Mouse (Mus musculus) CH12.LX (cell line): Measurements from ENCODE around the gene 1700016K19Rik. TPM values are rescaled to one million over a fixed set of nuclear protein-coding genes. Genes with fewer than 3 reads are reported as not detected.

Experiments
- DNase-seq: peaks from one replicate; pipeline ENCODE4 v3.0.0-alpha.2; 2013; ENCODE audit errors: extremely low read depth
- H3K27ac ChIP-seq: 2 replicates; pipeline ENCODE4 v1.5.1; 2012; ENCODE audit warnings: low read depth, mild to moderate bottlenecking, control low read depth, moderate library complexity; ENCODE audit not compliant: insufficient read depth
- H3K27me3 ChIP-seq: replicated peaks from 2 replicates; pipeline ENCODE3; 2012; ENCODE audit warnings: inconsistent platforms
- H3K36me3 ChIP-seq, 2 experiments: replicated peaks in 1 of 2; 2 replicates each; pipeline versions ENCODE3 to v1.6.1; 2012; ENCODE audit warnings: inconsistent platforms in 1 of 2, low read length in 1 of 2, mild to moderate bottlenecking in 1 of 2, mixed read lengths in 1 of 2, moderate library complexity in 1 of 2; ENCODE audit not compliant: control insufficient read depth in 1 of 2, insufficient read depth in 1 of 2
- H3K4me1 ChIP-seq, 2 experiments: 2 replicates each; pipeline ENCODE4 v1.6.1; 2012; ENCODE audit warnings: inconsistent platforms in 1 of 2, moderate library complexity in 1 of 2; ENCODE audit not compliant: insufficient read depth in 2 of 2, control insufficient read depth in 1 of 2
- H3K4me2 ChIP-seq: 2 replicates; pipeline ENCODE4 v1.6.1; 2012; ENCODE audit warnings: low read depth, mild to moderate bottlenecking, control low read depth; ENCODE audit not compliant: poor library complexity, insufficient read depth, severe bottlenecking
- H3K4me3 ChIP-seq, 3 experiments: fragments of 150-350 bp in 1 of 3; sonication (generic) in 1 of 3; replicated peaks in 1 of 3; 2 replicates each; pipeline versions ENCODE3 to v1.5.1; 2011 to 2012; ENCODE audit warnings: low read depth in 2 of 3, low read length in 2 of 3, mild to moderate bottlenecking in 2 of 3, moderate library complexity in 2 of 3, control low read depth in 1 of 3, improper control_type of control experiment in 1 of 3, inconsistent platforms in 1 of 3, mixed read lengths in 1 of 3; ENCODE audit not compliant: poor library complexity in 1 of 3
- H3K79me2 ChIP-seq: replicated peaks from 2 replicates; pipeline ENCODE4 v1.6.1; 2012; ENCODE audit warnings: mild to moderate bottlenecking, moderate library complexity; ENCODE audit not compliant: control insufficient read depth, poor library complexity, insufficient read depth, severe bottlenecking; ENCODE audit errors: extremely low read depth
- H3K9ac ChIP-seq: 2 replicates; pipeline ENCODE4 v1.6.1; 2012; ENCODE audit warnings: low read depth, mild to moderate bottlenecking, control low read depth, moderate library complexity; ENCODE audit not compliant: insufficient read depth
- H3K9me3 ChIP-seq: replicated peaks from 2 replicates; pipeline ENCODE3; 2012; ENCODE audit warnings: low read length, inconsistent platforms, mixed read lengths
- BHLHE40 ChIP-seq: IDR thresholded peaks from 2 replicates; pipeline ENCODE4 v1.6.1; 2011; ENCODE audit warnings: mild to moderate bottlenecking, low read depth, low read length, improper control_type of control experiment
- CHD1 ChIP-seq: IDR thresholded peaks from 2 replicates; pipeline ENCODE4 v1.6.1; 2012; ENCODE audit warnings: low read depth, low read length, improper control_type of control experiment, inconsistent platforms
- CHD2 ChIP-seq: IDR thresholded peaks from 2 replicates; pipeline ENCODE4 v1.6.1; 2011; ENCODE audit warnings: low read length, improper control_type of control experiment
- CTCF ChIP-seq, 2 experiments: IDR thresholded peaks in 1 of 2; conservative IDR thresholded peaks in 1 of 2; 2 replicates each; pipeline ENCODE4 v1.5.1; 2011 to 2012; ENCODE audit warnings: low read depth in 2 of 2, low read length in 2 of 2, improper control_type of control experiment in 1 of 2, inconsistent platforms in 1 of 2, mild to moderate bottlenecking in 1 of 2, moderate library complexity in 1 of 2
- E2F4 ChIP-seq: IDR thresholded peaks from 2 replicates; pipeline ENCODE4 v1.6.1; 2011; ENCODE audit warnings: low read depth, low read length, improper control_type of control experiment; ENCODE audit not compliant: insufficient replicate concordance
- EP300 ChIP-seq: IDR thresholded peaks from 2 replicates; pipeline ENCODE4 v1.6.1; 2011; ENCODE audit warnings: low read length, improper control_type of control experiment
- ETS1 ChIP-seq: conservative IDR thresholded peaks from 2 replicates; pipeline ENCODE4 v1.6.1; 2012; ENCODE audit warnings: low read depth, mild to moderate bottlenecking, inconsistent platforms, low read length, improper control_type of control experiment, moderate library complexity
- GABPA ChIP-seq: IDR thresholded peaks from 2 replicates; pipeline ENCODE4 v1.6.1; 2012; ENCODE audit warnings: low read depth, low read length, improper control_type of control experiment, inconsistent platforms; ENCODE audit not compliant: insufficient replicate concordance
- IRF4 ChIP-seq: IDR thresholded peaks from 2 replicates; pipeline ENCODE4 v1.6.1; 2014; ENCODE audit warnings: low read depth, mild to moderate bottlenecking, inconsistent platforms, low read length, improper control_type of control experiment
- JUND ChIP-seq: conservative IDR thresholded peaks from 2 replicates; pipeline ENCODE4 v1.6.1; 2011; ENCODE audit warnings: low read depth, low read length, improper control_type of control experiment
- KAT2A ChIP-seq: IDR thresholded peaks from 2 replicates; pipeline ENCODE4 v1.6.1; 2012; ENCODE audit warnings: low read length, improper control_type of control experiment, inconsistent platforms; ENCODE audit not compliant: insufficient replicate concordance
- MAFK ChIP-seq: IDR thresholded peaks from 2 replicates; pipeline ENCODE4 v1.6.1; 2011; ENCODE audit warnings: low read length, improper control_type of control experiment; ENCODE audit not compliant: insufficient replicate concordance
- MAX ChIP-seq: IDR thresholded peaks from 2 replicates; pipeline ENCODE4 v1.6.1; 2011; ENCODE audit warnings: low read length, improper control_type of control experiment
- MAZ ChIP-seq: IDR thresholded peaks from 2 replicates; pipeline ENCODE4 v1.6.1; 2012; ENCODE audit warnings: low read depth, mild to moderate bottlenecking, inconsistent platforms, low read length, improper control_type of control experiment, moderate library complexity
- NELFE ChIP-seq: IDR thresholded peaks from 2 replicates; pipeline ENCODE4 v1.6.1; 2011; ENCODE audit warnings: low read depth, low read length, improper control_type of control experiment
- PAX5 ChIP-seq: IDR thresholded peaks from 2 replicates; pipeline ENCODE4 v1.6.1; 2012; ENCODE audit warnings: low read length, inconsistent platforms, mixed read lengths
- POLR2A ChIP-seq: IDR thresholded peaks from 2 replicates; pipeline ENCODE4 v1.6.1; 2011; ENCODE audit warnings: low read depth, mild to moderate bottlenecking, improper control_type of control experiment, low read length
- POLR2AphosphoS2 ChIP-seq: IDR thresholded peaks from 2 replicates; pipeline ENCODE4 v1.6.1; 2011; ENCODE audit warnings: low read depth, low read length, improper control_type of control experiment
- RAD21 ChIP-seq: IDR thresholded peaks from 2 replicates; pipeline ENCODE4 v1.6.1; 2011; ENCODE audit warnings: low read depth, mild to moderate bottlenecking, low read length, improper control_type of control experiment, moderate library complexity
- RCOR1 ChIP-seq: conservative IDR thresholded peaks from 2 replicates; pipeline ENCODE4 v1.6.1; 2012; ENCODE audit warnings: low read depth, mild to moderate bottlenecking, inconsistent platforms, low read length, improper control_type of control experiment
- SIN3A ChIP-seq: IDR thresholded peaks from 2 replicates; pipeline ENCODE4 v1.6.1; 2012; ENCODE audit warnings: low read length, improper control_type of control experiment, inconsistent platforms
- SMC3 ChIP-seq: IDR thresholded peaks from 2 replicates; pipeline ENCODE4 v1.6.1; 2011; ENCODE audit warnings: low read depth, low read length, improper control_type of control experiment
- TCF12 ChIP-seq: IDR thresholded peaks from 2 replicates; pipeline ENCODE4 v1.6.1; 2014; ENCODE audit warnings: low read depth, mild to moderate bottlenecking, inconsistent platforms, low read length, improper control_type of control experiment
- USF2 ChIP-seq: conservative IDR thresholded peaks from 2 replicates; pipeline ENCODE4 v1.6.1; 2011; ENCODE audit warnings: low read depth, low read length, improper control_type of control experiment
- ZC3H11A ChIP-seq: IDR thresholded peaks from 2 replicates; pipeline ENCODE4 v1.6.1; 2012; ENCODE audit warnings: low read depth, mild to moderate bottlenecking, inconsistent platforms, low read length, improper control_type of control experiment
- ZKSCAN1 ChIP-seq: IDR thresholded peaks from 2 replicates; pipeline ENCODE4 v1.6.1; 2012; ENCODE audit warnings: low read depth, inconsistent platforms, low read length, improper control_type of control experiment, borderline replicate concordance
- ZMIZ1 ChIP-seq: IDR thresholded peaks from 2 replicates; pipeline ENCODE4 v1.6.1; 2012; ENCODE audit warnings: low read depth, mild to moderate bottlenecking, inconsistent platforms, low read length, improper control_type of control experiment
- ZNF384 ChIP-seq: IDR thresholded peaks from 2 replicates; pipeline ENCODE4 v1.6.1; 2012; ENCODE audit warnings: low read depth, low read length, improper control_type of control experiment, inconsistent platforms
- dilution Hi-C: fragments of 300-500 bp; cut with MboI; formaldehyde crosslinking; loops from 2 replicates; pipeline ENCODE4 v1.14.3; 2020; ENCODE audit warnings: low sequenced_read_pairs; ENCODE audit not compliant: extremely low pct_unique_long_range_greater_than_20kb, extremely low pct_ligation_motif_present
- in situ Hi-C: fragments of 300-500 bp; cut with MboI; formaldehyde crosslinking; loops from 3 replicates; pipeline ENCODE4 v1.14.3; 2019; ENCODE audit warnings: low sequenced_read_pairs, low pct_ligation_motif_present, low pct_unique_long_range_greater_than_20kb, mixed read lengths
- polyA plus RNA-seq: library from polyadenylated mRNA; unstranded; fragments of >175 nt; gene quantifications from 2 replicates; pipeline ENCODE4 v1.2.1, GENCODE M21; 2012; ENCODE audit warnings: low read depth; ENCODE audit not compliant: insufficient read length
- total RNA-seq, 2 experiments: library from RNA; depleted of rRNA; stranded (reverse); fragments of 300-350 nt in 1 of 2; fragments of >200 nt in 1 of 2; gene quantifications; 2 replicates each; pipeline ENCODE4 v1.2.3; 2012 to 2014

Gene 1700016K19Rik
- total and polyA plus RNA-seq, 3 experiments = 0.76 TPM; not detected in 2

DNA sequence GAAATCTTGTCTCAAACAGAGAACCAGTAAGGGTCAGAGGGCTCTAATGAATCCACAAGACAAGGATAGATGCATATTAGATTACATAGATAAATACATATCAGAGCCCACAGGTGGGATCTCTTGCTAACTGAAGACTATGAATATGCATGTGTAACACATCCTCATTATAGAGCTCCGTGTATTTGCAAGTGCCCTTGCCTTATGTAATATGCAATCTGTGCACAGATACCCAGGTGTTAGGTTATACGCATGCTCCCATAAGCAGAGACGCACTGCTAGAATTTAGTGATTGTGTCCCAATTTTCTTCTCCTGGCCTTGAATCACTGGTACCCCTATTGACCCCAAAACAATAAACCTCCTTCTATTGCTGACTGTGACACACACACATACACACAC lies 27.5 kb upstream of the 1700016K19Rik start:
- Histone ChIP-seq H3K27ac (no peak overlapping the region), H3K79me2 (no peaks in the 10 kb centered on the region), H3K4me1 (peaks cover 0 to 11% of the 10 kb centered on the region in 2 experiments; a peak in 2 of 4 replicates), H3K4me3 (no peak overlapping the region), H3K36me3 (no peaks in the 10 kb centered on the region), H3K27me3 (peaks cover 50% of the 10 kb centered on the region), H3K9me3 (peaks cover 4% of the 10 kb centered on the region), H3K9ac (no peak overlapping the region), H3K4me2 (no peak overlapping the region)
- in situ Hi-C loops (no loop called here), dilution Hi-C loops (no loop called here)
- TF ChIP-seq ETS1 (no peak), RCOR1 (no peak), IRF4 (no peak), GABPA (no peak), MAZ (no peak), SIN3A (no peak), RAD21 (no peak), POLR2A (no peak), ZC3H11A (no peak), CHD2 (no peak), ZNF384 (no peak), CHD1 (no peak), POLR2AphosphoS2 (no peak), MAX (no peak), BHLHE40 (no peak), KAT2A (no peak)
- no peak for DNase-seq

DNA sequence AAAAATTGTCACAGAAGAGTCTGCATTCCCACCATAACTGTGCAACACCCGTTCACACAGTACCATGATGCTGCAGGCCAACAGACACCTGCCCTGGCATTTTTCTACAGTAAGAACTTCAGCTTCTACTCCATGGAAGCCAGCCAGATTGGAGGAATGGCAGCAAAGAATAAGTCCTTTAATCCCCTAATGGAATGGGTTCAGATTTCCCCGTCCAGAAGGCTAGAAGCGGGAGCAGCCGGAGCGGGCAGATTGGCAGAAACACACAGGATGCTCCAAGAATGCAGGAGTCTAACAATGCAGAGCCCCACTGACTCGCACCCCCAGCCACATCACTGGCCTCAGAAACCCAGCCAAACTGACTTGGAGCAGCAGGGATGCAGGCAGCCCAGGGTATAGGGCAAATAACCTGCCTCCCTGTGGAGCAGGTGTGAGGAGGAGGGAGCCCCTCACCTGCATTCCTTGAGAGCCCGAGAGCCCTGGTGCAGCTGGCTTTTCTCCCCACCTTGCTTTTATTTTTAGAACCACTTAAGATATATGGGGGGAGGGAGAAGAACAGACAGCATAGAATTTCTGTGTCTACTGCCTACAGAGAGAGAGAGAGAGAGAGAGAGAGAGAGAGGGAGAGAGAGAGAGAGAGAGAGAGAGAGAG lies 26.7 kb upstream of the 1700016K19Rik start:
- Histone ChIP-seq H3K27me3 (peaks cover 42% of the 10 kb centered on the region), H3K27ac (no peak overlapping the region), H3K4me1 (peaks cover 0 to 11% of the 10 kb centered on the region in 2 experiments; a peak in 2 of 4 replicates), H3K4me3 (no peak overlapping the region), H3K36me3 (no peaks in the 10 kb centered on the region), H3K9me3 (peaks cover 4% of the 10 kb centered on the region), H3K4me2 (no peak overlapping the region), H3K79me2 (no peaks in the 10 kb centered on the region), H3K9ac (no peak overlapping the region)
- dilution Hi-C loops = no loop called here
- in situ Hi-C loops = no loop called here
- no peak for TF ChIP-seq TCF12
- TF ChIP-seq CTCF (conservative IDR thresholded peaks at IDR 0.05 in 1 of 2, IDR thresholded peaks at IDR 0.05 in 1 of 2; ENCODE audit: low read depth in 2 of 2, low read length in 2 of 2) = no peak
- TF ChIP-seq PAX5 = no peak
- TF ChIP-seq ZMIZ1 = no peak
- no peak for TF ChIP-seq BHLHE40
- no peak for TF ChIP-seq IRF4
- TF ChIP-seq SMC3 = no peak
- TF ChIP-seq RCOR1 = no peak
- TF ChIP-seq ZC3H11A = no peak
- no peak for TF ChIP-seq E2F4
- TF ChIP-seq EP300 = no peak
- TF ChIP-seq KAT2A = no peak
- TF ChIP-seq RAD21 = no peak
- no peak for TF ChIP-seq JUND
- no peak for TF ChIP-seq NELFE
- no peak for TF ChIP-seq USF2
- no peak for TF ChIP-seq MAFK
- TF ChIP-seq ZKSCAN1 = no peak
- no peak for DNase-seq
